Mouse (Mus musculus) cerebellum, adult 9-11 months (tissue): ENCODE results near the gene Plxnb3.

ENCODE experiments used
- DNase-seq: peaks from one replicate; pipeline ENCODE4 v3.0.0; 2022

Plxnb3 gene

GRCm38 (mm10) chrX:73786364-73787224 lies 29.7 kb downstream of the Plxnb3 start, which contains the start of the genes Idh3g and Ssr4:
Idh3g (minus strand) TSS chrX:73786897.
Ssr4 (plus strand) TSS chrX:73787028.
- peak; percentile 97 for DNase-seq

- DNase-seq, result no peak
Measured at GRCm38 (mm10) chrX:73787225-73787558, 30.3 kb downstream of the Plxnb3 start.

- no peak for DNase-seq
Measured at GRCm38 (mm10) chrX:73788501-73788900, 31.6 kb downstream of the Plxnb3 start.

GRCm38 (mm10) chrX:73793039-73793438 lies 36.1 kb downstream of the Plxnb3 start:
- no peak for DNase-seq

GRCm38 (mm10) chrX:73793505-73793904 lies 36.6 kb downstream of the Plxnb3 start:
- no peak for DNase-seq

GRCm38 (mm10) chrX:73797511-73797910 lies 40.6 kb downstream of the Plxnb3 start:
- DNase-seq, result no peak

- DNase-seq, result peak; percentile 88
Measured at GRCm38 (mm10) chrX:73798502-73798901, 41.6 kb downstream of the Plxnb3 start.

- DNase-seq, result no peak
Measured at GRCm38 (mm10) chrX:73805814-73806213, 48.9 kb downstream of the Plxnb3 start.

- no peak for DNase-seq
Measured at GRCm38 (mm10) chrX:73815072-73815471, 58.2 kb downstream of the Plxnb3 start.

GRCm38 (mm10) chrX:73816596-73817314 lies 59.9 kb downstream of the Plxnb3 start:
- no peak for DNase-seq
